Mouse (Mus musculus) midbrain, embryonic 11.5 days (tissue): ENCODE results near the gene Rcn3. TPM values are rescaled to one million over a fixed set of nuclear protein-coding genes. Genes with fewer than 3 reads are reported as not detected.
A peak's percentile ranks its signal among the peaks of the same experiment; 100 is the strongest.

ENCODE experiments used
- ATAC-seq: fragments of 200-750 bp; cut with Nextera tagmentation; 2 replicates; pipeline ENCODE4 v1.8.0; 2017; ENCODE audit warnings: moderate TSS enrichment, moderate library complexity; ENCODE audit not compliant: low FRiP score
- DNase-seq: peaks from one replicate; pipeline ENCODE4 v3.0.0; 2015; ENCODE audit warnings: low spot score; ENCODE audit errors: missing footprints
- H3K27ac ChIP-seq: fragments of 300-500 bp; sonication (generic); 2 replicates; pipeline ENCODE4 v1.5.1; 2014; ENCODE audit warnings: low read depth, low read length
- H3K27me3 ChIP-seq: fragments of 300-500 bp; sonication (generic); 2 replicates; pipeline ENCODE4 v1.6.1; 2014; ENCODE audit warnings: mild to moderate bottlenecking, low read length, moderate library complexity, mixed read lengths; ENCODE audit not compliant: control insufficient read depth, insufficient read depth
- H3K36me3 ChIP-seq: fragments of 300-500 bp; sonication (generic); 2 replicates; pipeline ENCODE4 v1.6.1; 2014; ENCODE audit warnings: mild to moderate bottlenecking, low read length, moderate library complexity, mixed read lengths; ENCODE audit not compliant: control insufficient read depth, insufficient read depth
- H3K4me1 ChIP-seq: fragments of 300-500 bp; sonication (generic); 2 replicates; pipeline ENCODE4 v1.6.1; 2014; ENCODE audit warnings: low read length; ENCODE audit not compliant: control insufficient read depth, insufficient read depth
- H3K4me2 ChIP-seq: fragments of 300-500 bp; sonication (generic); 2 replicates; pipeline ENCODE4 v1.6.1; 2014; ENCODE audit warnings: mild to moderate bottlenecking, moderate library complexity
- H3K4me3 ChIP-seq: fragments of 300-500 bp; sonication (generic); 2 replicates; pipeline ENCODE4 v1.5.1; 2014; ENCODE audit warnings: low read depth, low read length
- H3K9ac ChIP-seq: fragments of 300-500 bp; sonication (generic); 2 replicates; pipeline ENCODE4 v1.6.1; 2014; ENCODE audit warnings: low read length
- H3K9me3 ChIP-seq: fragments of 300-500 bp; sonication (generic); 2 replicates; pipeline ENCODE4 v1.6.1; 2016; ENCODE audit warnings: low read length; ENCODE audit not compliant: control insufficient read depth
- WGBS: fragments of 180-500 bp; shearing (Covaris S2); extraction: QIAGEN DNeasy Blood & Tissue Kit; methylation state at CpG from one replicate; pipeline ENCODE4 v1.1.7; 2014; 5-methylcytosine and 5-hydroxymethylcytosine counted together
- polyA plus RNA-seq: library from polyadenylated mRNA; unstranded; fragments of >200 nt; fragmentation: Nextera tagmentation; extraction: Ambion mirVana; gene quantifications from 2 replicates; pipeline ENCODE4 v1.2.1, GENCODE M21; 2014

The Rcn3 gene
- polyA plus RNA-seq, 1 experiment from 2014 or later, result 121 TPM

DNA sequence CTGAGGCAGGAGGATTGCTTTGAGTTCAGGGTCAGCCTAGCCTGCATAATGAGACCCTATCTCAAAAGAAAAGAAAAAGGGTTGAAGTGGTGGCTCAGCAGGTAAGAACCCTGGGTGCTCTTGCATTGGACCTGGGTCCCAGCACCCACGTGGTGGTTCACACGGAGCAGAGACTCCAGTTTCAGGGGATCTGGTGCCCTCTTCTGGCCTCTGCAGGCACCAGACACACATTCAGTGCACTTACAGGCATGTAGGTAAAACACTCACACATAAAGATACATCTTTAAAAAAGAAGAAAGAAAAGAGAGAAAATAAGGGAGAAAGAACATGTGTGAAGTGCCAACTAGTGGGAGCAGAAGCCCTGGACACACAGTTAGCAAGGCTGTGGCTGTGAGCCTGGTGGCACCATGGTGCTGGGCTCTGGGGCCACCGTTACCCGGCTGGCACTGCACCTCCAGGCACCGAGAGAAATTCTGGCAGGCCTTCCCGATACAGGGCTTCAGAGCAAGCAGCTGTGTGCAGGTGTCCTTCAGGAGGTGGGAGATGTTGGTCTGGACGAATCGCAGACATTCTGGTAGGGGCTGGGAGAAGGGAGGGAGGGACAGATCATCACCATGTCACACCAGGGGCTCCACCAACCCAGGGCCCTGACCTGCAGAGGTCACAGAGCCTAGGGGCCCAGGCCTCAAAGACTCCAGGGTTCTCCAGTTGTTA, 41.6 kb upstream of the Rcn3 start:
- Histone ChIP-seq H3K4me1 (peaks cover 8% of the 10 kb centered on the region), H3K9me3 (no peaks in the 10 kb centered on the region), H3K9ac (no peak overlapping the region), H3K27me3 (peaks cover 9% of the 10 kb centered on the region; the same call in 1 of the 2 replicates), H3K27ac (no peak overlapping the region), H3K4me2 (no peak overlapping the region), H3K4me3 (no peak overlapping the region), H3K36me3 (no peaks in the 10 kb centered on the region)
- WGBS, result 85% methylated on average over 8 of the region's 8 CpGs
- ATAC-seq, result no peak
- DNase-seq, result no peak

DNA sequence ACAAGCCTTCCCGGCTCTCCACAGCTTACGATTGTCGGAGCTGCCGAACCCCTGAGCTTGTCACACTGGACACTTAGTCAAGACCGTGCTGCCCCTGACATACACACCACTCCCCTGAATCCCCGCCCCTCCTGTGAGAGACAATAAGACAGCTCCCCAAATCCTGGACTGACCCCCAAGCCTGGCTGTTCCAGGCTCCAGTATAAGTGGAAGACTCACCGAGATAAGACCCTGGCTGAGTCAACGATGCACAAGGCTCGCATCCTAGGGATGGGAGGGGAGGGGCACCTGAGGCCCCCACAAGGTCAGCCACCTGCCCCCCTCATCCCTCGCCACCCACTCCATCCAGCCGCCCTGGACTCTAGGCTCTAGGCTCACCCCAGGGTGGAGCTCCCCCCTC, 39.8 kb upstream of the Rcn3 start:
- WGBS, result 83% methylated on average over 11 of the region's 11 CpGs
- DNase-seq (no peak), ATAC-seq (no peak)
- H3K9me3 ChIP-seq, result no peaks in the 10 kb centered on the region
- peaks cover 7% of the 10 kb centered on the region for H3K36me3 ChIP-seq
- H3K9ac ChIP-seq, result 0 out of 2 replicates have a peak overlapping the region, but pooled peaks have one; percentile 27
- no peak overlapping the region for H3K4me3 ChIP-seq
- no peak overlapping the region for H3K27ac ChIP-seq
- no peak overlapping the region for H3K4me2 ChIP-seq
- H3K4me1 ChIP-seq, result peaks cover 15% of the 10 kb centered on the region
- H3K27me3 ChIP-seq, result peaks cover 9% of the 10 kb centered on the region; the same call in 1 of the 2 replicates

DNA sequence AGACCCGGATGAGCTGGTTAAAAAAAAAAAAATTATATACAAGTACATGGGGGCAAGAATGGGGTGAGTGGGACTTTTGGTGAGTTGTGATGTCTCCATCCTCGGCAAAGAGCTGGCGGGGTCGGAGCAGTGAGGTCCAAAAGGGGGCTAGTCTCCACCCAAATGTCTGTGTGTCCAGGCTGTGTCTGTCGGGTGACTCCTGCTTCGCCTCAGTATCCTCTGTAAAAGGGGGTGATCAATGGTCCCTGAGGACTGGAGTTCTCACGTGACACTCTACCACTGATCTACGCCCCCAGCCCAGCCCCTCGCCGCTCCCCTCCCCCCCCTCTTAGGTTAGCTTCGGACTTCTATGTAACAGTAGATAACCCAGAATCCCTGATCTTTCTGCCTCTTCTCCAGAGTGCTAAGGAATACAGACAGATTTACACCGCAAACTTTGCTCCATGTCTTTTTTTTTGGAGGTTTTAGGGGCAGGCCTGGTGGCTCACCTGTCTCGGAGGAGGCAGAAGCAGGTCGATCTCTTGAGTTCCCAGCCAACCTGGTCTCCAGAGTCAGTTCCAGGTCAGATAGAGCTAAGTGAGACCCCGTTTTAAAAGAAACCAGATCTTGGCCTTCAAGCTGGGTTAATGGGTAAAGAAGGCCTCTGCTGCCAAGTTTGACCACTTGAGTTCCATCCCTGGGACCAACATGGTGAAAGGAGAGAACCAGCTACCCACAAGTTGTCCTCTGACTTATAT, 37.9 kb upstream of the Rcn3 start:
- H3K4me1 ChIP-seq, result peaks cover 24% of the 10 kb centered on the region
- DNase-seq, result peak; percentile 89

GRCm38 (mm10) chr7:45129318-45129717, 37.3 kb upstream of the Rcn3 start:
- Histone ChIP-seq H3K27ac (peak overlapping the region; percentile 83), H3K9me3 (no peaks in the 10 kb centered on the region), H3K4me2 (peak overlapping the region; percentile 59), H3K4me1 (peaks cover 26% of the 10 kb centered on the region), H3K27me3 (no peaks in the 10 kb centered on the region), H3K9ac (peak overlapping the region; percentile 83), H3K36me3 (peaks cover 25% of the 10 kb centered on the region), H3K4me3 (peak overlapping the region; percentile 96)
- DNase-seq, result no peak
- no peak for ATAC-seq
- WGBS, result under 1% methylated on average over 17 of the region's 17 CpGs

More for the DNA sequence above, 37.9 kb upstream of the Rcn3 start:
- peaks cover 25% of the 10 kb centered on the region for H3K36me3 ChIP-seq
- peaks cover under 1% of the 10 kb centered on the region; the same call in 1 of the 2 replicates for H3K27me3 ChIP-seq
- no peak for ATAC-seq
- peak overlapping the region; percentile 96 for H3K4me3 ChIP-seq
- H3K9me3 ChIP-seq, result no peaks in the 10 kb centered on the region
- peak overlapping the region; percentile 83 for H3K27ac ChIP-seq
- peak overlapping the region; percentile 83 for H3K9ac ChIP-seq
- WGBS, result 52% methylated on average over 15 of the region's 15 CpGs
- peak overlapping the region; percentile 59 for H3K4me2 ChIP-seq

GRCm38 (mm10) chr7:45128624-45129246, 36.7 kb upstream of the Rcn3 start, which contains the start of gene Rpl13a:
Gene Rpl13a, minus strand, starts transcription at chr7:45128761.
- Histone ChIP-seq H3K4me3 (peak within 1 kb of the TSS; percentile 96), H3K9me3 (no peaks in the 10 kb centered on the region)
- under 1% methylated on average over 48 of the region's 48 CpGs for WGBS

DNA sequence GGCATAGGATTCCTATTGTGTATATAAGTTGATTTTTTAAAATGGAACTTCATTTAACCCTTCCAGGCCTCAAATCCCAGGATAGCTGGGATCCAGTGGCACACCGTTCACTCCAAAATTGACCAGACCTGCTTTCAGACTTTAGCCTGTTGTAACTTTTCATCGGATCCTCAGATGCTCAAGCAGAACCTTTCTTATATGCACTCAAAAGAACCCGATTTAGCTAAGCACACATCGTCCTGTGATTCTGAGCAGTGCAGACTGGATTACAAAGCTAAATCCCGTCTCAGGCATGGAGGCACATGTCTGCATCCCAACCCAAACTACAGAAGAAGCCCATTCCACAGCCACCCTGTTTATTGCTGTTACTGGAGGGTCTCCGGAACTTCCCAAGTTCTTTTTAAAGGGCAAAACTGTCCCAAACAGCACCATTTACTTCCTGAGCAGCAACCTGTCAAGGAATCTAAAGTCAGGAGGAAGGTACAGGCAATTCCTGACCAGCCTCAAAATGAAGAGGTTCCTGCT, 35.7 kb upstream of the Rcn3 start:
- WGBS, result 3% methylated on average over 6 of the region's 6 CpGs
- peak overlapping the region; percentile 87 for H3K27ac ChIP-seq
- H3K4me1 ChIP-seq, result peaks cover 32% of the 10 kb centered on the region
- peak overlapping the region; percentile 100 for H3K9ac ChIP-seq
- peaks cover 29% of the 10 kb centered on the region for H3K36me3 ChIP-seq
- ATAC-seq (no peak), DNase-seq (peak; percentile 89)
- peak overlapping the region; percentile 64 for H3K4me2 ChIP-seq
- no peaks in the 10 kb centered on the region for H3K9me3 ChIP-seq
- H3K4me3 ChIP-seq, result peak overlapping the region; percentile 96
- no peaks in the 10 kb centered on the region for H3K27me3 ChIP-seq

More at GRCm38 (mm10) chr7:45128624-45129246, 36.7 kb upstream of the Rcn3 start, which contains the start of gene Rpl13a:
- Histone ChIP-seq H3K27ac (peak within 1 kb of the TSS; percentile 87), H3K27me3 (no peaks in the 10 kb centered on the region), H3K9ac (peak within 1 kb of the TSS; percentile 100), H3K36me3 (peaks cover 25% of the 10 kb centered on the region), H3K4me1 (peaks cover 26% of the 10 kb centered on the region), H3K4me2 (peak within 1 kb of the TSS; percentile 64)
- peak; percentile 93 for ATAC-seq
- DNase-seq, result peak; percentile 99

GRCm38 (mm10) chr7:45126844-45127699, 35.1 kb upstream of the Rcn3 start:
- WGBS, result 48% methylated on average over 21 of the region's 21 CpGs
- ATAC-seq (no peak), DNase-seq (no peak)
- H3K9me3 ChIP-seq, result no peaks in the 10 kb centered on the region
- peak overlapping the region; percentile 64 for H3K4me2 ChIP-seq
- H3K4me1 ChIP-seq, result peaks cover 33% of the 10 kb centered on the region
- no peaks in the 10 kb centered on the region for H3K27me3 ChIP-seq
- peak overlapping the region; percentile 96 for H3K4me3 ChIP-seq
- H3K27ac ChIP-seq, result peak overlapping the region; percentile 87
- H3K36me3 ChIP-seq, result peaks cover 31% of the 10 kb centered on the region
- peak overlapping the region; percentile 100 for H3K9ac ChIP-seq
